Mouse (Mus musculus): ENCODE results near the gene Gpa33. TPM values are rescaled to one million over a fixed set of nuclear protein-coding genes. Genes with fewer than 3 reads are reported as not detected.

The Gpa33 gene
- polyA plus RNA-seq, 1 experiment from 2014 or later = 0.18 TPM

GRCm38 (mm10) chr1:166154162-166155112, 24.4 kb downstream of the Gpa33 start:
- Histone ChIP-seq H3K36me3 (no peaks in the 10 kb centered on the region), H3K27me3 (ENCODE audit: low read depth, poor library complexity, severe bottlenecking) (peaks cover 24% of the 10 kb centered on the region), H3K27ac (no peak overlapping the region), H3K4me1 (peaks cover 23% of the 10 kb centered on the region), H3K9me3 (replicated peaks) (no peaks in the 10 kb centered on the region), H3K4me3 (peak overlapping the region; percentile 29)
- peak; percentile 86 for DNase-seq (ENCODE audit: low spot score)
- 8% methylated on average over 29 of the region's 29 CpGs for WGBS

- WGBS = 35% methylated on average over 10 of the region's 10 CpGs
- H3K27me3 ChIP-seq (ENCODE audit: low read depth, poor library complexity, severe bottlenecking) = peaks cover 30% of the 10 kb centered on the region
- no peak overlapping the region for H3K27ac ChIP-seq
- H3K4me3 ChIP-seq = no peak overlapping the region
- DNase-seq (ENCODE audit: low spot score) = no peak
- no peaks in the 10 kb centered on the region for H3K36me3 ChIP-seq
- peaks cover 23% of the 10 kb centered on the region for H3K4me1 ChIP-seq
- no peaks in the 10 kb centered on the region for H3K9me3 ChIP-seq (replicated peaks)
Measured at GRCm38 (mm10) chr1:166155113-166155494, 25.1 kb downstream of the Gpa33 start.

GRCm38 (mm10) chr1:166157712-166158111, 27.7 kb downstream of the Gpa33 start:
- WGBS = 90% methylated on average over 12 of the region's 12 CpGs
- Histone ChIP-seq H3K4me1 (peaks cover 29% of the 10 kb centered on the region), H3K27ac (no peak overlapping the region), H3K9me3 (replicated peaks) (no peaks in the 10 kb centered on the region), H3K27me3 (ENCODE audit: low read depth, poor library complexity, severe bottlenecking) (peaks cover 35% of the 10 kb centered on the region), H3K36me3 (no peaks in the 10 kb centered on the region), H3K4me3 (no peak overlapping the region)
- no peak for DNase-seq (ENCODE audit: low spot score)

GRCm38 (mm10) chr1:166158664-166159063, 28.6 kb downstream of the Gpa33 start:
- DNase-seq (ENCODE audit: low spot score) = no peak
- 65% methylated on average over 9 of the region's 9 CpGs for WGBS
- Histone ChIP-seq H3K27ac (no peak overlapping the region), H3K4me1 (peaks cover 23% of the 10 kb centered on the region), H3K27me3 (ENCODE audit: low read depth, poor library complexity, severe bottlenecking) (peaks cover 35% of the 10 kb centered on the region), H3K9me3 (replicated peaks) (no peaks in the 10 kb centered on the region), H3K36me3 (no peaks in the 10 kb centered on the region), H3K4me3 (no peak overlapping the region)

- Histone ChIP-seq H3K36me3 (no peaks in the 10 kb centered on the region), H3K27me3 (ENCODE audit: low read depth, poor library complexity, severe bottlenecking) (peaks cover 25% of the 10 kb centered on the region), H3K27ac (no peak overlapping the region), H3K4me3 (no peak overlapping the region), H3K9me3 (replicated peaks) (no peaks in the 10 kb centered on the region), H3K4me1 (0 out of 2 replicates have a peak, but pooled peaks cover 13% of the 10 kb centered on the region)
- 54% methylated on average over 5 of the region's 5 CpGs for WGBS
- no peak for DNase-seq (ENCODE audit: low spot score)
Measured at GRCm38 (mm10) chr1:166160111-166160510, 30.1 kb downstream of the Gpa33 start.

GRCm38 (mm10) chr1:166160569-166161445, 30.8 kb downstream of the Gpa33 start:
- WGBS = 18% methylated on average over 24 of the region's 24 CpGs
- Histone ChIP-seq H3K4me1 (0 out of 2 replicates have a peak, but pooled peaks cover 13% of the 10 kb centered on the region), H3K9me3 (replicated peaks) (no peaks in the 10 kb centered on the region), H3K27me3 (ENCODE audit: low read depth, poor library complexity, severe bottlenecking) (peaks cover 18% of the 10 kb centered on the region), H3K27ac (no peak overlapping the region), H3K36me3 (no peaks in the 10 kb centered on the region), H3K4me3 (0 out of 2 replicates have a peak overlapping the region, but pooled peaks have one; percentile 25)
- peak; percentile 87 for DNase-seq (ENCODE audit: low spot score)

- no peak for DNase-seq (ENCODE audit: low spot score)
- Histone ChIP-seq H3K4me3 (no peak overlapping the region), H3K36me3 (no peaks in the 10 kb centered on the region), H3K9me3 (replicated peaks) (no peaks in the 10 kb centered on the region), H3K4me1 (0 out of 2 replicates have a peak, but pooled peaks cover 7% of the 10 kb centered on the region), H3K27ac (no peak overlapping the region), H3K27me3 (ENCODE audit: low read depth, poor library complexity, severe bottlenecking) (peaks cover 9% of the 10 kb centered on the region)
- 90% methylated on average over 14 of the region's 14 CpGs for WGBS
Measured at GRCm38 (mm10) chr1:166164580-166164979, 34.5 kb downstream of the Gpa33 start.

- Histone ChIP-seq H3K9me3 (replicated peaks) (no peaks in the 10 kb centered on the region), H3K27me3 (ENCODE audit: low read depth, poor library complexity, severe bottlenecking) (peaks cover 4% of the 10 kb centered on the region), H3K4me3 (no peak overlapping the region), H3K4me1 (0 out of 2 replicates have a peak, but pooled peaks cover 7% of the 10 kb centered on the region), H3K27ac (no peak overlapping the region), H3K36me3 (no peaks in the 10 kb centered on the region)
- no peak for DNase-seq (ENCODE audit: low spot score)
- WGBS = 92% methylated on average over 9 of the region's 9 CpGs
Measured at GRCm38 (mm10) chr1:166165159-166165558, 35.1 kb downstream of the Gpa33 start.

- Histone ChIP-seq H3K27ac (no peak overlapping the region), H3K4me3 (no peak overlapping the region), H3K27me3 (ENCODE audit: low read depth, poor library complexity, severe bottlenecking) (no peaks in the 10 kb centered on the region), H3K36me3 (no peaks in the 10 kb centered on the region), H3K4me1 (no peaks in the 10 kb centered on the region), H3K9me3 (replicated peaks) (no peaks in the 10 kb centered on the region)
- DNase-seq (ENCODE audit: low spot score) = no peak
- WGBS = 94% methylated on average over 4 of the region's 4 CpGs
Measured at GRCm38 (mm10) chr1:166167405-166167804, 37.4 kb downstream of the Gpa33 start.

GRCm38 (mm10) chr1:166168017-166168416, 38.0 kb downstream of the Gpa33 start:
- H3K27ac ChIP-seq = no peak overlapping the region
- no peaks in the 10 kb centered on the region for H3K36me3 ChIP-seq
- no peaks in the 10 kb centered on the region for H3K27me3 ChIP-seq (ENCODE audit: low read depth, poor library complexity, severe bottlenecking)
- DNase-seq (ENCODE audit: low spot score) = no peak
- no peak overlapping the region for H3K4me3 ChIP-seq
- no peaks in the 10 kb centered on the region for H3K9me3 ChIP-seq (replicated peaks)
- 96% methylated on average over 7 of the region's 7 CpGs for WGBS
- no peaks in the 10 kb centered on the region for H3K4me1 ChIP-seq

GRCm38 (mm10) chr1:166169713-166170112, 39.7 kb downstream of the Gpa33 start:
- Histone ChIP-seq H3K4me3 (no peak overlapping the region), H3K9me3 (replicated peaks) (no peaks in the 10 kb centered on the region), H3K36me3 (no peaks in the 10 kb centered on the region), H3K27me3 (ENCODE audit: low read depth, poor library complexity, severe bottlenecking) (no peaks in the 10 kb centered on the region), H3K4me1 (peaks cover 10% of the 10 kb centered on the region), H3K27ac (no peak overlapping the region)
- 92% methylated on average over 7 of the region's 7 CpGs for WGBS
- DNase-seq (ENCODE audit: low spot score) = no peak

GRCm38 (mm10) chr1:166170852-166171251, 40.8 kb downstream of the Gpa33 start:
- H3K27ac ChIP-seq = no peak overlapping the region
- H3K4me3 ChIP-seq = no peak overlapping the region
- peaks cover 10% of the 10 kb centered on the region for H3K4me1 ChIP-seq
- H3K36me3 ChIP-seq = no peaks in the 10 kb centered on the region
- H3K27me3 ChIP-seq (ENCODE audit: low read depth, poor library complexity, severe bottlenecking) = no peaks in the 10 kb centered on the region
- no peak for DNase-seq (ENCODE audit: low spot score)
- 93% methylated on average over 12 of the region's 12 CpGs for WGBS
- no peaks in the 10 kb centered on the region for H3K9me3 ChIP-seq (replicated peaks)

- no peak overlapping the region for H3K4me3 ChIP-seq
- WGBS = 95% methylated on average over 3 of the region's 3 CpGs
- H3K27ac ChIP-seq = no peak overlapping the region
- no peak for DNase-seq (ENCODE audit: low spot score)
- peaks cover 10% of the 10 kb centered on the region for H3K4me1 ChIP-seq
- no peaks in the 10 kb centered on the region for H3K9me3 ChIP-seq (replicated peaks)
- H3K27me3 ChIP-seq (ENCODE audit: low read depth, poor library complexity, severe bottlenecking) = no peaks in the 10 kb centered on the region
- no peaks in the 10 kb centered on the region for H3K36me3 ChIP-seq
Measured at GRCm38 (mm10) chr1:166172992-166173391, 43.0 kb downstream of the Gpa33 start.
